Mouse (Mus musculus) liver, embryonic 14.5 days (tissue): ENCODE measurements around the gene Dnajb13. TPM values are rescaled to one million over a fixed set of nuclear protein-coding genes. Genes with fewer than 3 reads are reported as not detected.

ENCODE experiments used
- ATAC-seq: fragments of 200-750 bp; cut with Nextera tagmentation; 2 replicates; pipeline ENCODE4 v1.8.0; 2017; ENCODE audit warnings: moderate number of reproducible peaks, mild to moderate bottlenecking, moderate library complexity; ENCODE audit not compliant: insufficient read depth
- DNase-seq, 3 experiments: peaks; one replicate each; pipeline ENCODE4 v3.0.0-alpha.2; 2012 to 2013; ENCODE audit warnings: low read depth in 3 of 3, low spot score in 3 of 3
- H3K27ac ChIP-seq: fragments of 300-500 bp; sonication (generic); 2 replicates; pipeline ENCODE4 v1.5.1; 2014; ENCODE audit warnings: moderate library complexity, mild to moderate bottlenecking, control low read depth, inconsistent platforms
- H3K27me3 ChIP-seq: fragments of 300-500 bp; sonication (generic); 2 replicates; pipeline ENCODE4 v1.6.1; 2014; ENCODE audit warnings: mild to moderate bottlenecking, low read length, moderate library complexity; ENCODE audit not compliant: control insufficient read depth, insufficient read depth
- H3K36me3 ChIP-seq: fragments of 300-500 bp; sonication (generic); replicated peaks from 2 replicates; pipeline ENCODE4 v1.6.1; 2014; ENCODE audit warnings: low read depth; ENCODE audit not compliant: control insufficient read depth, insufficient read depth
- H3K4me1 ChIP-seq, 2 experiments: fragments of 200-500 bp in 1 of 2; fragments of 300-500 bp in 1 of 2; sonication (generic) in 1 of 2; replicated peaks; 2 replicates each; pipeline ENCODE4 v1.6.1; 2012 to 2014; ENCODE audit warnings: antibody characterized with exemption in 1 of 2, inconsistent platforms in 1 of 2, low read length in 1 of 2; ENCODE audit not compliant: control insufficient read depth in 2 of 2, insufficient read depth in 2 of 2
- H3K4me2 ChIP-seq: fragments of 300-500 bp; sonication (generic); 2 replicates; pipeline ENCODE4 v1.6.1; 2014; ENCODE audit warnings: low read depth, mild to moderate bottlenecking, control low read depth, moderate library complexity
- H3K4me3 ChIP-seq, 2 experiments: fragments of 200-500 bp in 1 of 2; fragments of 300-500 bp in 1 of 2; sonication (generic) in 1 of 2; 2 replicates each; pipeline ENCODE4 v1.5.1; 2012 to 2014; ENCODE audit warnings: low read depth in 2 of 2, low read length in 2 of 2, mild to moderate bottlenecking in 2 of 2, control low read depth in 1 of 2, inconsistent platforms in 1 of 2, moderate library complexity in 1 of 2; ENCODE audit not compliant: insufficient read depth in 1 of 2
- H3K9ac ChIP-seq: fragments of 300-500 bp; sonication (generic); replicated peaks from 2 replicates; pipeline ENCODE4 v1.6.1; 2014; ENCODE audit warnings: mild to moderate bottlenecking, control low read depth, moderate library complexity
- H3K9me3 ChIP-seq: fragments of 300-500 bp; sonication (generic); 2 replicates; pipeline ENCODE4 v1.6.1; 2016; ENCODE audit warnings: low read length, mixed read lengths; ENCODE audit not compliant: control insufficient read depth
- CTCF ChIP-seq: IDR thresholded peaks from 2 replicates; pipeline ENCODE4 v1.5.1; 2016; ENCODE audit warnings: antibody characterized with exemption, low read depth, control low read depth
- EP300 ChIP-seq: IDR thresholded peaks from 2 replicates; pipeline ENCODE4 v1.6.1; 2016; ENCODE audit warnings: antibody characterized with exemption, low read depth
- WGBS: fragments of 180-500 bp; shearing (Covaris S2); extraction: QIAGEN DNeasy Blood & Tissue Kit; methylation state at CpG from one replicate; pipeline ENCODE4 v1.1.7; 2014; ENCODE audit not compliant: insufficient replicate concordance; 5-methylcytosine and 5-hydroxymethylcytosine counted together
- polyA plus RNA-seq, 2 experiments: library from polyadenylated mRNA; depleted of rRNA in 1 of 2; stranded (reverse) in 1 of 2; unstranded in 1 of 2; fragments of >200 nt; fragmentation: Nextera tagmentation in 1 of 2; extraction: Ambion mirVana in 1 of 2; gene quantifications; 2 replicates each; pipeline versions ENCODE4 v1.2.1 to v1.2.3; 2012 to 2014

The Dnajb13 gene
- polyA plus RNA-seq, 2 experiments: 0.58 to 2.3 TPM

DNA sequence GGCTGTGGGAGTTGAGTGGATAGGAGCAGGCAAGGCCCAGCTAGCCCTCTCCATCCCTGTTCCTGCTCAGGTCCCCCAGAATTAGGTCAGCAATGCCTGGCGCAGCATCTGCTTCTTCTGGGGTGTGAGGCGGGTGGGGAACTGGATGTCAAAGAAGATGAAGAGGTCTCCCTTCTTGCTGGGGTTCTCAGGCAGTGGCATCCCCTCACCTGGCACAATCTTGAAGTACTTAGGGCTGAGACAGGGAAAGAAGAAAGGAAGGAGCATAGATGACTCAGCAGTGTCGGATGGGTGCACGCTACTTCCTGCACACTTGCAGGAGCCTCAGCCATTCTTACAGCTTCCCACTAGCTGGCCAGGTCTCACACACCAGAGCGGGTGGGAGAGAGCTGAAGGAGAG, 11.7 kb downstream of the Dnajb13 start:
- Histone ChIP-seq H3K4me2 (no peak overlapping the region), H3K4me3 (no peak overlapping the region), H3K9ac (no peak overlapping the region), H3K36me3 (peaks cover 24% of the 10 kb centered on the region), H3K4me1 (peaks cover 15 to 29% of the 10 kb centered on the region in 2 experiments), H3K27ac (peak overlapping the region; percentile 62), H3K9me3 (no peaks in the 10 kb centered on the region), H3K27me3 (no peaks in the 10 kb centered on the region)
- ATAC-seq (peak; percentile 19), DNase-seq (no peak)
- 31% methylated on average over 5 of the region's 5 CpGs for WGBS
- no peak for TF ChIP-seq EP300
- no peak for TF ChIP-seq CTCF

- Histone ChIP-seq H3K27ac (peak overlapping the region; percentile 62), H3K4me3 (no peak overlapping the region), H3K27me3 (no peaks in the 10 kb centered on the region), H3K9ac (no peak overlapping the region), H3K4me1 (peaks cover 15 to 29% of the 10 kb centered on the region in 2 experiments), H3K4me2 (no peak overlapping the region), H3K36me3 (peaks cover 30% of the 10 kb centered on the region), H3K9me3 (no peaks in the 10 kb centered on the region)
- 45% methylated on average over 7 of the region's 7 CpGs for WGBS
- ATAC-seq (peak; percentile 27), DNase-seq (no peak)
- TF ChIP-seq CTCF (no peak), EP300 (0 out of 2 replicates have a peak, but pooled peaks have one; percentile 4)
These were observed 12.3 kb downstream of the Dnajb13 start for GRCm38 (mm10) chr7:100502374-100502922.

DNA sequence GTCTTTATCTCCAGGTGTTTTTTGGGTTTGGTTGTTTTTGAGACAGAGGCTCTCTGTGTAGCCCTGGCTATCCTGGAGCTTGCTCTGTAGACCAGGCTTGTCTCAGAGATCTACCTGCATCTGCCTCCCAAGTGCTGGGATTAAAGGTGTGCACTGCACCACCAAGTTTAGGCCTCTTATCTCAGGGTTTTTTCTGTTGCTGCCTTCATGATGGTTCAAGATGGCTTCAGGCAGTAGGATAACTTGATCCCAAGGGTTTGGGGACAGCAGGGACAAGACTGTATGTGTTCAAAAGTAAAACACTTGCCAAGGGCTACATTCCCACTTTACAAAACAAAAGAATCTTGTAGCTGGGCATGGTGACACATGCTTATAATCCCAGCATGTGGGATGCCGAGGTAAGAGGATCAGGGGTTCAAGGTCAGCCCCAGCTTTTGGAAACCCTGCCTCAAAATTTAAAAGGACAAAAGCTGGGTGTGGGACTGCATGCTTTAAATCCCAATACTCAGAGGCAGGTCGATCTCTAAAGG, 12.9 kb downstream of the Dnajb13 start:
- TF ChIP-seq EP300: no peak
- no peak for TF ChIP-seq CTCF
- no peak overlapping the region for H3K4me2 ChIP-seq
- H3K36me3 ChIP-seq: peaks cover 35% of the 10 kb centered on the region
- no peaks in the 10 kb centered on the region for H3K9me3 ChIP-seq
- no peaks in the 10 kb centered on the region for H3K27me3 ChIP-seq
- H3K4me3 ChIP-seq: no peak overlapping the region
- peak overlapping the region; percentile 62 for H3K27ac ChIP-seq
- DNase-seq (no peak), ATAC-seq (peak; percentile 1; the same call in 1 of the 2 replicates)
- peaks cover 15 to 30% of the 10 kb centered on the region in 2 experiments for H3K4me1 ChIP-seq
- H3K9ac ChIP-seq: no peak overlapping the region
- WGBS: 51% methylated on average over 2 of the region's 2 CpGs

DNA sequence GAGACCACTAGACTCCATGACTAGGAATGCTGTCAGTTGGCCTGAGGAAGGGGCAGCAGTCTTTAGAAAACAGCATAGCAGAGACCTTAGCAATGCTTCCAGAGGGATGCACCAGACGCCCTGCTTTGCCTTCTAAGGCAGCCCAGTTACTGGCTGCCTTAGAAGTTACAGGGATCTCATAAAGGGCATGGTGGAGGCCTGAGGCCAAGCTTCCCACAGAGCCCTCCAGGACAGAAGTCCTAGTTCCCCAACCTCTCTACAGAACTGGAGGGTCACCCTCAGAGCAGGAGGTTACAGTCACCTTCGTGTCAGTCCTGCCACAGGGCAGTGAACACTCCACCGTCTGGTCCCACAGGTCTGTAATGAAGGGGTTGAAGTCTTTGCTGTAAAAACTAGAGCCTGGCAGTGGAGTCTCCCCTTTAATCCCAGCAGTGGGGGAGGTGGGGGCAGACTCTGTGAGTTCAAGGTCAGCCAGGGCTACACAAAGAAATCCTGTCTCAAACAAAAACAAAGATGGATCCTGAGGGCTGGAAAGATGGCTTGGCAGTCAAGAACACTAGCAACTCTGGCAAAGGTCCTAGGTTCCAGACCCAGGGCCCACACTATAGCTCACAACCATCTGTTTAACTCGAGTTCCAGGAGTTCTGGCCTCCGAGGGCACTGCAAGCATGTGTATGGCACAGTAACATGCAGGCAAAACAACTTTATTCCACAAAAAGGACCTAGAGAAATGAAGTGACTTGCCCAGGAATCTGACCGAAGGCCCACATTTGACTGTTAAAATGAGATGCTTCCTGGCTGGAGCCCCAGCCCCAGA, 13.5 kb downstream of the Dnajb13 start:
- no peak overlapping the region for H3K4me3 ChIP-seq
- WGBS: 59% methylated on average over 6 of the region's 6 CpGs
- H3K4me1 ChIP-seq: peaks cover 16 to 35% of the 10 kb centered on the region in 2 experiments
- no peak overlapping the region for H3K4me2 ChIP-seq
- no peak overlapping the region for H3K9ac ChIP-seq
- peak overlapping the region; percentile 62 for H3K27ac ChIP-seq
- DNase-seq (no peak), ATAC-seq (peak; percentile 21)
- peaks cover 42% of the 10 kb centered on the region for H3K36me3 ChIP-seq
- no peak; the same call in none of the 2 replicates for TF ChIP-seq EP300
- TF ChIP-seq CTCF: no peak
- no peaks in the 10 kb centered on the region for H3K9me3 ChIP-seq
- no peaks in the 10 kb centered on the region for H3K27me3 ChIP-seq

GRCm38 (mm10) chr7:100500276-100500977, 14.3 kb downstream of the Dnajb13 start:
- Histone ChIP-seq H3K4me2 (no peak overlapping the region), H3K27me3 (no peaks in the 10 kb centered on the region), H3K9me3 (no peaks in the 10 kb centered on the region), H3K27ac (peak overlapping the region; percentile 62), H3K36me3 (peaks cover 50% of the 10 kb centered on the region), H3K9ac (no peak overlapping the region), H3K4me1 (peaks cover 21 to 39% of the 10 kb centered on the region in 2 experiments), H3K4me3 (no peak overlapping the region)
- no peak; the same call in 1 of the 2 replicates for TF ChIP-seq CTCF
- peak; percentile 26 for TF ChIP-seq EP300
- 62% methylated on average over 16 of the region's 16 CpGs for WGBS
- DNase-seq (no peak), ATAC-seq (peak; percentile 7; the same call in 1 of the 2 replicates)
